Mouse (Mus musculus) hematopoietic stem cell, adult 5-6 weeks (primary cell): ENCODE measurements at regions not wholly inside any gene's neighbourhood (a gene's known extent, or its start where the extent isn't known, plus 50 kb on each side); places are given as distances from the start of the nearest gene placed in this dataset.

Source experiments
- ATAC-seq, 2 experiments: fragments of 125-278 bp in 1 of 2; replicated peaks in 1 of 2; 2 replicates each; pipeline ENCODE4 v1.8.0; 2016 to 2017; ENCODE audit warnings: inconsistent platforms in 2 of 2, mild to moderate bottlenecking in 2 of 2, moderate number of reproducible peaks in 2 of 2, low read depth in 1 of 2, moderate TSS enrichment in 1 of 2; ENCODE audit not compliant: low FRiP score in 2 of 2, poor library complexity in 2 of 2, severe bottlenecking in 2 of 2, insufficient read depth in 1 of 2, low TSS enrichment in 1 of 2

DNA sequence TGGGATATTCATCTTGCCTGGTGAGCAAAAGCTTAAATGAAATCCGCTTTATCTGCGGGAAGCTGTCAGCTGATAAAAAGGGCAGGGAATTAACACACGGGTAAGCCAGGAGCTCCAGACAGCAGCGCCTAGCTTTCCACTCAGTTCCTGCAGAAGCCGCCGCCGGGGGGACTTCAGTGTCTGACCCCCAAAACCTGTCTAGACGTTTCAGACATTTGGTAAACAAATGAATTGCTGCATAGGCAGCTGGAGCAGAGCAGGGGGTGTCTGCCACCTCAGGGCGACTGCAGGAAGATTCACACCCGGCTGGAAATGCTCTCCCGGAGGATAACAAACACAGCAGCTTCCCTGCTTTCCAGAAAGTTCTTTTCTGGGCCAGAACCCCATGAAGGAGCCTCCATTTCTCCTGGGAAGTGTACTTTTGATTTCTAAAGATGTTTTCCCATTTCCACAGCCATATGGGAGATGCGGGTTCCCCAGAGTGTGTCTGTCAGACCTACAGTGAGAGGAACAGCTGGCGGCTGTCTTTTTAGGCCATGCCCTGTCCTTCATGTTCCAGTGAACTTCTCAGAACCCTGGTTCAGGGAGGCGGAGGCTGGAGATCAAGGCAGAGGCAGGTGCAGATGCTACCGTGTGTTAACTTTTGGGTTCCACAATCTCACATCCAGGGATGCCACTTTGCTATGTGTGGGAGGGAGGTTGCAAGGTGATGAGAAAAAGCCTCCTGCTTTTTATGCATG lies 58.7 kb upstream of the Pmepa1 start:
- ATAC-seq = no peak

- ATAC-seq = peak; percentile 46 to 65
These were observed 59.5 kb upstream of the Pmepa1 start for GRCm38 (mm10) chr2:173335859-173336258.

- peak; percentile 67 to 75 for ATAC-seq
These were observed 61.3 kb upstream of the Pmepa1 start for GRCm38 (mm10) chr2:173337666-173338065.

GRCm38 (mm10) chr2:173338671-173339070 lies 62.3 kb upstream of the Pmepa1 start:
- ATAC-seq = no peak

- no peak for ATAC-seq
These were observed 62.9 kb upstream of the Pmepa1 start for GRCm38 (mm10) chr2:173339211-173339610.

- no peak for ATAC-seq
These were observed 63.8 kb upstream of the Pmepa1 start for GRCm38 (mm10) chr2:173340044-173340601.

GRCm38 (mm10) chr2:173342605-173343260 lies 66.4 kb upstream of the Pmepa1 start:
- peak in 1 of 2 experiments; percentile 11; a peak in 1 of 4 replicates for ATAC-seq

DNA sequence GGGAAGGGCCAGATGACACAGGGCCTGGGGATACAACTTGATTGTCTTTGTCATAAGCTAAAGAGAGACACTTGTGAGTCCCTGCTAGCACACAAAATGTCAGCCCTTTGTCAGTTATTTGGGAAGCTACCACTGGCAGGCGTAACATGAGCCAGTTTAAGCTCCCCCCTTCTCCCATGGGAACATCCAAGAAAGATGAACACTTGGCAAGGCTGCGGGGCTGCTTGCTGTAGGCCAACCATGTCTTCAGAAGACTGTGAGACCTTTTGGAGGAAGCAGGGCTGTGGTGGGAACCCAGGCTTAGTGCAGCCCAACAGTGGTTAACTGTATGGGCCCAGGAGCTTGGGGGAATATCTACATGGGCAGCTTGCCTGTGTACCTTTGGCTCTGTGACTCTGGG lies 67.3 kb upstream of the Pmepa1 start:
- no peak for ATAC-seq

DNA sequence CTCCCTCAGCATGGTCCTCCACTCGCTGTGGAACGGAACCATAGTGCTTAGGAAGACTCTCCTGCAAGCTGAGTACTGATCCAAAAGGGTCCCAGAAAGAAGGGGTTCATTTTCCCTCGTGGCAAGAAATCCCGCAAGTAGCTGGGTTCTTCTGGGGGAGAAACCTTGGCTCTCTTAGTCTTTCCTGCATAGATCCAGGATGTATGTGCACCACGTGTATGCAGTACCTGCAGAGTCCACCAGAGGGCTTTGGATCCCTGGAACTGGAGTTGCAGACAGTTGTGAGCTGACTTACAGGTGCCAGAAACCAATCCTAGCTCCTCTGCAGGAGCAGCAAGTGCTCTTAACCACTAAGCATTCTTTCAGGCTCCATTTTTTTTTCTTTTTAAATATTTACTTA lies 67.9 kb upstream of the Pmepa1 start:
- no peak for ATAC-seq

- ATAC-seq = no peak
These were observed 71.0 kb upstream of the Pmepa1 start for GRCm38 (mm10) chr2:173347341-173347740.

DNA sequence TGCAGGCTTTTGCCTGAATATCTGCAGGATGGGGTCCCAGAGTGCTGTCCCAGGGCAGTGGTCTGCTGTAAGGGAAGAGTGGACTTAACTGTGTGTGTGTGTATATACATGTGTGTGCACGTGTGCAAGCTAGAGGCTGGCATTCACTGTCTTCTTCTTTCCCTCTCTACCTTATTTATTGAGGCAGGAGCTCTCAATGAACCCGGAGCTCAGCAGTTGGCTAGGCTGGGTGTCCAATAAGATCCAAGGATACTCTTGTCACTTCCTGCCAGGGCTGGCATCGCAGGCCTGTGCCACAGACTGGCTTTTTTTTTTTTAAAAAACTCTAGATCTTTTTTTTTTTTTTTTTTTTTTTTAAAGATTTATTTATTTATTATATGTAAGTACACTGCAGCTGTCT lies 72.4 kb upstream of the Pmepa1 start:
- ATAC-seq = no peak

DNA sequence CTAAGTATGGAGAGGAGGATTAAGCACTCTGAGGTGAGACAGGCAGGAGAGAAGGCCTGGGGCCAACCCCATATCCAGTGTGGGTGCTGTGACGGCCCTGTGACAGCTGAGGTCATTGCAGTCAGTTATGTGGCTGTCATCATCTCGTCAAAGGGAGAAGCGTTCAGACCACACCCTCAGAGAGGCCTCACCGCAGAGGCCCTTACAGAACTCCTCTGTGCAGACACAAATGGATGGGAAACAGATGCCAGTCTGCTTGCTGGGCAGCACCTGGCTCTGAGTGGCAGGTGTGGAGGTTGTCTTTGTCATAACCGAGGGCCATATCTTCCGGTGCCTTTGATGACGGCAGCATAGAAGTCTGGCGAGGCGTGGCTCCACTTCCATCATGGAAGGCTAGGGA lies 73.2 kb upstream of the Pmepa1 start:
- peak; percentile 60 to 75 for ATAC-seq

DNA sequence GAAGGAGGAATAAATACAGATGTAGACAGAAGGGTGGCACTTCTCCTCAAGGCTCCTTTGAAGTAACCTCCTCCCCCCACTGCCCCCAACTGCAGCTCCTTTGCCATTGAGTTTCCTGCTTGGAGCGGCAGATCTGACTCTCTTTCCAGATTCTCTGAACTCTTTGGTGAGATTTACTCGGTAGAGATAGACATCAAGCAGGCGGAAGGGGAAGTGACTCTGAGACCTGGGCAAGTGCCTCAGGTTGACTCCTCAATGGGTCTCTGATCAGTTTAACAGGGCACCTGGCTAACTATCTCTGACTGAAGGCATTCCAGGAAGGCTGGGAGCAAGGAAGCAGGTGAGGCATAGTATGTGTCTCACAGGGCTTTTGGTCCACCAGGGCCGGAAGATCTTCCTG lies 73.6 kb upstream of the Pmepa1 start:
- ATAC-seq = 0 out of 4 replicates have a peak, but pooled peaks of 1 of the 2 experiments have one; percentile 1

GRCm38 (mm10) chr2:173350405-173350804 lies 74.1 kb upstream of the Pmepa1 start:
- ATAC-seq = no peak

DNA sequence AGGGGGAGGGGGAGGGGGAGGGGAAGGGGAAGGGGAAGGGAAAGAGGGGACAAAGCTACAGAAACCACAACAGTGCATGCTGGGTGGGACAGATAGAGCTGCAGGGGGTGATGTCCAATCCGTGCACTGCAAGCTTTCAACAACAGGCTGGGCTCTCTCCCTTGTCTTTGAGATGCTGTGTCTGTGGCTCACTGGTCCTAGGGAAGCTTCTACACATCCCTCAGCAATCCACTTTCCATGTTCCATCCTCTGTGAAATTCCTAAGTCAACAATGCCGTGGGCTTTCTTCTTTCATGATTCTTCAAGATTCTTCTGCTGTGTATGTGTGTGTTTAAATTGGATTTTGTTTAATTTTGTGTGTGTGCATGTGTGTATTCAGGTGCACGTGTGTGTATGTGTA lies 74.5 kb upstream of the Pmepa1 start:
- ATAC-seq = no peak

DNA sequence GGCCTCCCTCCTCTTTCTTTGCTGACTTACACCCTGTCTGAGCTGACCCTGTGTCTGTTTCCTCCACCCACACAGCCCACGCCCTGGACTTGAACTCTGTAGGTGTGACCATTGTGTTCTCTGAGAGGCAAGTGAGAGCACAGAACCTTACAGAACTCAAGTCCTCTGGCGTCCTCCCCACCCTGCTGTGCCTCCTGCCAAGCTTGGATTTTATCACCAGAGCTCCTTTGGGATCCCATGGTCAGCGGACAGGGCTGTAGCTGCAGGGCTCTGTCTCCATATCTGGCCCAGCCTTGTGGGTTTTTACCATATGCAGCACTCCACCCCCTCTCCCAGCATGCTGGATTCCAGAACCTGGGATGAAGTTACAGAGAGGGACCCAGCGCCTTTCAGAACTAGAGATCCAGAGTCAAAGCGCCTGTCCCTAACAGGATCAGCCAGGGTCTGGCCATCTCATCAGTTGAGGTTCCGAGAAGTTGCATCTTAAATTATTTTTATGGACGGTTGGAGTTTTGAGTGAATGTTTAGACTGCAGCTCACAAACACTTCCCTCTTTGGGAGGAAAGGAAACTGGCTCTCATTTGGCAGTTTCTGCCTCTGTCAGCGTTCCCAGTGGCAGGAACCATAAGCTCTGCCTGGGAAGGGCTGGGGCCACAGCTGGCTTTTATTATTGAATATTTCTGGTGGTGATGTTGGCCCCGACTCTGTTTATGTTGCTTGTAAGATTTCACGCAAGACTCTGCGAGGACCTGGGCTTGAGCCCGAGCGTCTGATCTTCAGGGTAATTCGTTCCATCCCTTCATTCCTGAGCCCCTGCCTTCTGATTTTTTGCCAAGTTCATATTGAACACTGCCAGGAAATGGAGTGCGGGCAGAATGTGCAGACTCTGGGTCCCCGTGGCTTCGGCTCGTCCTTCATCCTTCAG lies 75.8 kb upstream of the Pmepa1 start:
- no peak for ATAC-seq

- no peak for ATAC-seq
These were observed 76.4 kb upstream of the Pmepa1 start for GRCm38 (mm10) chr2:173352756-173353139.
